Mouse (Mus musculus): ENCODE results near the gene Gm9918. TPM values are rescaled to one million over a fixed set of nuclear protein-coding genes. Genes with fewer than 3 reads are reported as not detected.
"Not testable (repeated sequence)": the region's sequence is repeated elsewhere in the genome, so short reads cannot be mapped to it uniquely, and the experiment has no call there.

The Gm9918 gene
- total RNA-seq (2022): not detected

DNA sequence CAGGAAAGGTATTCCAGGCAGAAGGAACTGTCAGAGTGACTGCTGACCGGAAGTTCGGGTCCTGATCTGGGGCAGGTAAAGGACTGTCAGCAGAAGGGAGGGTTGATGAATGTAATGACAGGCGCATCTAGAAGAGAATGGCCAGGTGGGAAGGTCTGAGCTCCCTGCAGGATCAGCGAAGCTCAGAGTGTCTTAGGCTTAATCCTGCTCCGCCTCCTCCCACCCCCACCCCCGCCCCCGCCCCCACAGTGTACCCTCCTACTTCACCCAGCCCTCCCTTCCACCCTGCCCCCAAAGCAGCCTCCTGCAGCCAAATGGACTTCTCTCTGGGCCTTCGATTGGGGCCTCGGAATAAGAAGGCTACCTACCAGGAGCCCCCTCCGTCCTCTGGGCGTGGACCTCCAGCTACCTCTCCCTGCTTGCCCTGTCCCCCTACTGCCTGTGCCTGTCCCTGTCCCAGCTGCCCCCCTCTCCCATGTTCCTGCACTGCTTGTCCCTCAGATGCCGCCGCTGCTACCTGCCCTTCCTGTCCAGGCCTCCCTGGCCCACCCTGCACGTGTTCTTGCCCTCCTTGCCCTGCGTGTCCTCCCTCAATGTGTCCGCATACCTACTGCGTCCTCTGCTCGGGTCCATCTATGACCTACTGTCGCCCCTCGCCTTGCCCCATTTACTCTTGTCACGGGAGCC, at the start of gene Gm9918:
Gene Gm9918, plus strand, starts transcription at position 290 of the 687 bp plus-strand sequence.
- DNase-seq (ENCODE audit: low spot score in 2 of 2): no peak

- DNase-seq (ENCODE audit: low spot score in 2 of 2): no peak
These were observed 48.0 kb upstream of the Gm9918 start for GRCm38 (mm10) chr15:102222386-102222785.

GRCm38 (mm10) chr15:102224186-102224991, 46.0 kb upstream of the Gm9918 start:
- peak; percentile 49 to 65 for DNase-seq (ENCODE audit: low spot score in 2 of 2)

GRCm38 (mm10) chr15:102224992-102225617, 45.3 kb upstream of the Gm9918 start:
- no peak for DNase-seq (ENCODE audit: low spot score in 2 of 2)

- not testable (repeated sequence) for DNase-seq (ENCODE audit: low spot score in 2 of 2)
These were observed 44.7 kb upstream of the Gm9918 start for GRCm38 (mm10) chr15:102225619-102226018.

DNA sequence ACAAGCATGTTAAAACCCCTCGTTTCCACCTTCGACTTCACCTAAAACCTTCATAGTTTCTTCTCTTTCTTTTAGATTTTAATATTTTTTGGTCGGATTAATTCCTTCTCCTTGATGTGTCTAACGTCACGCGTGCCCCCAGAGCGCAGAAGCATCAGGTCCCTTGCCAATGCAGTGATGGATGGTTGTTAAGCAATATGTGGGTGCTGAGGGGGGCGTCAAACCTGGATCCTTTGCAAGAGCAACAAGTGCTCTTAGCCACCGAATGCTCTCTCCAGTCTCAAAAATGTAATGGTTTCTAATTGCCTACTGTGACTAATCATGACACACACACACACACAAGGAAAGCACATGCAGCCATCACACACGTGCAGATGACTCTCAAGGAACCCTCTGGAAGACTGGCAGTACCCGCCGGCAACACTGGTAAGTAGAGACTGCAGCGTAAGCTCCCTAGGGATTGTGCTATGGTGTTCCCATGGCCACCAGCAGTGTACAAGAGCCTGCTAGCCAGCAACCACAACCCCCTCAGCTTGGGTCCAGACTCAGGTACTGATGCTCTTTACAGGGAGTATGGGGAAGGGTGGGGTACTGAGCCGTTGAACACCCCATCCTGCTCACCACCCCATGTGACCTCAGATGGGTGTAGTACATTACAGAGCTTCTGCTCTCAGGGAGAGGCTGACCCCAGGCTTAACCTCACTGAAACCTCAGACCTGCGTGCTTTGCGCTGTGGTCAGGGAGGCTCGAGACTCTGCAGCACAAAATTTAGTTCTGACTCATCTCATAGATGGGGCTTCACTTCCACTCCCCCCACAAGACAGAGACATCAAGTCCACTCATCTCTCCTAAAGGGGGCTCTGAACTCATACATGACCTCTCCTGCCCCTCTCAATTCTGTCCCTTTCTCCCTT, 39.7 kb upstream of the Gm9918 start:
- no peak for DNase-seq (ENCODE audit: low spot score in 2 of 2)

GRCm38 (mm10) chr15:102231748-102232147, 38.6 kb upstream of the Gm9918 start, which contains the start of gene Itgb7:
Gene Itgb7 (minus strand): TSS chr15:102231944.
- DNase-seq (ENCODE audit: low spot score in 2 of 2): no peak

DNA sequence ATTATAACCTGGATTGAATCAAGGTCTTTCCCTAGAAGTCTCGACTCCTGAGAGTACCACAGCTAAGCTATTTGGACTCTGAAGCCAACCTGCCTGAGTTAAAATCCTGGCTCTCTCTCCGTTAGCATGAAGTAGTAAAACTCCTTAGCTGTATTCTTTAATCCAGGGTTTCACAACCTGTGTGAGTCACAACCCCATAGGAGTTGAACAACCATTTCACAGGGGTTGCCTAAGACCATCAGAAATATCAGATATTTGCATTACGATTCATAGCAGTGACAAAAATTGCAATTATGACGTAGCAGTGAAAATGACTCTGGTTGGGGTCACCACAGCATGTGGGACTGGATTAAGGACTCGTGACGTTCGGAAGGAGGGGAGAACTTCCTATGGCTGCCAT, 37.6 kb upstream of the Gm9918 start:
- DNase-seq (ENCODE audit: low spot score in 2 of 2): no peak

DNA sequence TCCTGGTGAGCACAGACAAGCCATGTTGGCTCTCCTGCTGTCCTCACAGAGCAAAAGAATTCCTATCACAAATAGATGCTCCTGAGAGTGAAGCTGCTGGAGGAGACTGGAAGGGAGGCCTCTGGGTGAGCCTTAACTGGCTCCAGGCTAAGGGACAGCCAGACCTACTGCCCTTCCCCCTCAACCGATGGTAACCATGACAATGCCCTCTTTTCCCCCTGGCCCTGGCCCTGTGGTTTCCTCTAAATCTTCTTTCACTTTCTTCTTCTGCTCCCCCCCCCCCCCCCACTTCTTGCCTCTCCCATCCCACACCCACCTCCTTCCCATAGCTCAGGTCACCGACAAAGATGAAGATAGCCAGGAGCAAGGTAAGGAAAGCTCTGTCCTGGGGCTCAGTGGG, 36.5 kb upstream of the Gm9918 start:
- no peak for DNase-seq (ENCODE audit: low spot score in 2 of 2)

DNA sequence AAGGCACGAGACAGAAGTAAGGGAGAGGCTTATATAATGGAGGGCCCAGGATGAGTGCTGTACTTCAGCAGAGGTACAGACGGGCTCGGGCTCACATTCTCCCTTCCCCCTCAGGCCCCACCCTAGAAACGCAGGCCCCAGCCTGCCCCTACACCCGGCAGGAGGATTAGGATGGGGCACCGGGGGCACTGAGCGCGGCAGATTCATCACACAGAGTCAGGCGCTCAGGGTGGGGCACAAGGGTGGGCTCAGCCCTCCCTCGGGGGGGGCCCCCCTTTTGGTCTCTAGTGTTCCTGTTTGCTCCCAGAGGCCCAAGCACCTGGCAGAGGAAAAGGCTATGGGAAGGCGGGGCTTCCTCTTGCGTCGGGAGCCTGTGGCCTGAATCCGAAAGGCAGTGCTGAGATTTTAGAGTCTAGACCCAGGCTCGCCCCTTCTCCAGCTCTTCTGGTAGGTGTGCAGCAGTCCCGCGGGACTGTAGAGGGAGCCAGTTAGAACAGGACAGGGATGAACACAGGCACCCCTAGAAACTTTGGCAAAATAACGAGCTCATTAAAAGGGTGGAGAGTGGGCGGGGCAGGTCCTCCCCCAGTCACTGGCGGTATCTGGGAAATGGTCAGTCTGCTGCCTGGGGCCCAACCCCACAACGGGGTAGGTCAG, 34.9 kb upstream of the Gm9918 start:
- DNase-seq (ENCODE audit: low spot score in 2 of 2): no peak

DNA sequence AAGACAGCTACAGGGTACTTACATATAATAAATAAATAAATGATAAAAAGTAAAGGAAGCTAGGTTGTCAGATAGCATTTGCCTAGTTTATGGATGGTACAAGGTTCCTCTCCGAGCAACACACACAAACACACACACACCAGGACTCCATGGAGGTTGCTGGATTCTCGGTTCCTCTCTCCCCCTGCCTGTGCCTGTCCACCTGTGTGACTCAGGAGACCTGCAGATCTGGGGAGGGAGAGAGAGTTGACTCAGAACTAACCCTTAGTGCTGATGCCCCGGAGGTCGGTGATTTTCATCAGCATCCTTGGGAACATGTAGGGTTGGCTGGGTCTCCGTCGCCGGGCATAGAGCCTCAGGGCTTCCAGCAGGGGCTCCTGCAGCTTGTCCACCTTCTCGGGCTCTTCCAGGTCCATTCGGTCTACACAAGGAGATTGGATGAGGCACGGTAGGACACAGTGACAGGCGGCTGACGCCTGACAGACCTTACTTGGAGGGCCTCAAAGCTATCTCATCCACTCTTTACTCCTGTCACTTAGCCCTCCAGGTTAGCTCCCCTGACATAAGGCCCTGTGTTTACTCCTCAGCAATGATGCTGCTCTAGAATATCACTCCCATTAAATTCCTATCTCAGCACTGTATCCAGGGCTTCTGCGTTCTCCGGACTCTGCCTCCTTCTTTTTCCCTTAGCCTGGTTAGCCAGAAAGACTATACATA, 31.7 kb upstream of the Gm9918 start:
- DNase-seq (ENCODE audit: low spot score in 2 of 2): no peak

- DNase-seq (ENCODE audit: low spot score in 2 of 2): no peak
These were observed 31.1 kb upstream of the Gm9918 start for GRCm38 (mm10) chr15:102239260-102239590.

DNA sequence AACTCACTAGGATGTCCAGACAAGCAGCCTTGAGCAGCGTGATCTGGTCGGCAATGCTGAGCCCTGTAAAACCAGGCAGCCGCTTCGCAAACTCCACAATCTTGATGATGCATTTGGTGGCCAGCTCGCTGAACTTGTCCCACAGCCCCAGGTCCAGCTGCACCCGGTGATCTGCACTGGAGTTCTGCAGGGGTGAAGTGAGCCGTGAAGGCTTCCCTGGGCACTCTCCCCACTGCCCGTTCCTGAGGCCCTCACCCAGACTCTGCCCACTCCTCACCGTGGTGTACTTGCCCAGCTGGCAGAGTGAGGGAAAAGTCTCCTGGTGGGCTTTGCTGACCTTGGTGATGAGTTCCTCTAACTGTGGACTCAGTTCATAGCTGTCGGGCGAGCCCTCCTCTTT, 30.5 kb upstream of the Gm9918 start:
- DNase-seq (ENCODE audit: low spot score in 2 of 2): no peak

DNA sequence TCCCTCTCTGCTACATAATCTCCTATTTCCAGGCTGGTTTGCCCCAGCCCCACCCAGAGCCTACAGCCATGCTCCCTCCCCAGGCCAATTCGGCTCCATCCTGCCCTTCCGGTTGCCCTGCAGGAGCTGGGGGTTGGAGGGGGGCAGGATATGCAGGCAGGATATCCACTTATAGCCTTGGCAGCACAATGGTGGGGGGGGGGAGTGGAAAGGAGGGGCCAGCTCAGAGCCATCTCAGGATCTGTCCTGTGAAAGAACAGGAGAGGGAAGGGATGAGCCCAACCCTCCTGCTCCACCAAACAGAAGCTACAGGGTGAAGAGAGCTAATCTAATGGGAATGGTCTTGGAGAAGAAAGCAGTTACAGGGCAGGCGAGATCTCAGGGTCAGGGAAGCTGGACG, 29.8 kb upstream of the Gm9918 start:
- no peak for DNase-seq (ENCODE audit: low spot score in 2 of 2)

DNA sequence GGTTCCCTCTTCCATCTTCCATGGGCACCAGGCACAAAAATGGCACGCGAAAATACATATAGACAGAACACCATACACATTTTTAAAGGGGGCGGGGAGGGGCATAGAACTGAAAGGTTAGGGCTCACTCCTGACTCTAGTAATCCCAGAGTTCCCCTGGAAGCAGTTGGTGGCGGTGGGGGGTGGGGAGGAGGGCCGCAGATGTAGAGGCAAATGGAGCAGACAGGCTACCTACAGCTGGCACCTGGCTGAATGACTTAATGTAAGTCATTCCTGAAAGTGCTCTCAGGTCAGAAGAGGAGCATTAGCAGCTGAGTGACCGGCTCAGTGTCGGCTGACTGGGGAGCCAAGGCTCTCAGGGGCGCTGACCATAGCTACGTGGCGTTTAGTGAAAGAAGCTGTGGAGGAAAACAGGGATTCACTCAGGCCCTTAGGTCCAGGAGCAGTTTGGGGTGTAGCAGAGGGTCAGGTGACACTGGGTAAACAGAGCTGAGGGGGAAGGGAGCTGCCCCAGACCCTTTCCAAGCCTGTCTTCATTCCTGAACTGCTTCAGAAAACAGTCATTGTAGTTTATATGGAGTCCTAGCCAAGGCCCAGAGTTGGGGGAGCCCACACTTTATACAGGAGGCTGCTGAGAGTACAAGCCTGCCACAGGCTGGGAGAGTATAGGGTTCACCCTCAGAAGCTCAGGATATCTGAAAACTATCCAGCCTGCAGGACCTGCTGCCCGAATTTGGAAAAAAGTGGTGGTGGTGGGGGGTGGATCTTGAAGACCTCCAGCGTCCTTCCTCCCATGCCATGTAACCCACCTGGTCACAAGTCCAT, 27.7 kb upstream of the Gm9918 start:
- DNase-seq (ENCODE audit: low spot score in 2 of 2): no peak

DNA sequence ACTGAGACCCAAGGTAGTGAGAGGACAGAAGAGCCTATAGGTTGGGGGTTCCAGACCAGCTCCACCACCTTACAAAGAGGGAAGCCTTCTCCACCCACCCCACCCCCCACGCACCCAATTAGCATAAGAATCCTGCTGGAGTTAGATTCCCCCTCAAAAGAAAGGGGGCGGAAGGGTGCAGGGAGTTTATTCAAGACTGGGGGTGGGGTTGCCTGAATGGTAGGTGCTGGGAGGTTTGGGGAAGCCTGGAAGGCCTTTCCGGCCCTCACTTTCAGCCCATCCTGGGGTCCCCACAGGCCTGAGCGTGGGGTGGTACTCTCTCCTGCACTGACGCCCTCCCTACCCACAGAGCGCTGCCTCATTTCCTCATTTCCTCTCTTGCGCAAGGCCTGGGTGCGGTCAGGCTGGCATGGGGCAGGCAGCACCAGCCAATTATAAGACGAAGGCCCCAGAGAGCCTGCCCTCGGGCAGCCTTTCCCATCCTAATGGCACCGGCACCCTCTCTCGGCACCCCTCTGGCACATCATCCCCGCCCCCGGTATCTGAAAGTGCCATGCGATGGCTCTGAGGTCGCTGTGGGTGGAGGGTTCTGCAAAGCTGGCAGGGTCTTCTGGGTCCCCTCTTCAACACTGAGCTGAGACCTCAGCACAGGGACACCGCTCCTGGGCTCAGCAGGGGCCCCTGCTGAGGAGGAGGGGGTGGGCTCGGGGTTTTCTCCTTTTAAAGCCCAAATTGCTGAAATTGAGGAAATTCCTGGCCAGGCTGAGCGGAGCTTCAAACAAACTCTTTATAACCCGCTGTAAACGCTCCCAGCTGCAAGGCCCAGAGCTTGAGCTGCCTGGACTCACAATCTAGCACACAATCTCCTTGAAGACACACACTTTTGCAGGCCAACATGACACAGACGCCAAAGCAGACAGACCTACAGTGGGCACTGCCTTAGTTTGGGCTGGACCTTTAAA, 26.9 kb upstream of the Gm9918 start:
- DNase-seq (ENCODE audit: low spot score in 2 of 2): no peak

DNA sequence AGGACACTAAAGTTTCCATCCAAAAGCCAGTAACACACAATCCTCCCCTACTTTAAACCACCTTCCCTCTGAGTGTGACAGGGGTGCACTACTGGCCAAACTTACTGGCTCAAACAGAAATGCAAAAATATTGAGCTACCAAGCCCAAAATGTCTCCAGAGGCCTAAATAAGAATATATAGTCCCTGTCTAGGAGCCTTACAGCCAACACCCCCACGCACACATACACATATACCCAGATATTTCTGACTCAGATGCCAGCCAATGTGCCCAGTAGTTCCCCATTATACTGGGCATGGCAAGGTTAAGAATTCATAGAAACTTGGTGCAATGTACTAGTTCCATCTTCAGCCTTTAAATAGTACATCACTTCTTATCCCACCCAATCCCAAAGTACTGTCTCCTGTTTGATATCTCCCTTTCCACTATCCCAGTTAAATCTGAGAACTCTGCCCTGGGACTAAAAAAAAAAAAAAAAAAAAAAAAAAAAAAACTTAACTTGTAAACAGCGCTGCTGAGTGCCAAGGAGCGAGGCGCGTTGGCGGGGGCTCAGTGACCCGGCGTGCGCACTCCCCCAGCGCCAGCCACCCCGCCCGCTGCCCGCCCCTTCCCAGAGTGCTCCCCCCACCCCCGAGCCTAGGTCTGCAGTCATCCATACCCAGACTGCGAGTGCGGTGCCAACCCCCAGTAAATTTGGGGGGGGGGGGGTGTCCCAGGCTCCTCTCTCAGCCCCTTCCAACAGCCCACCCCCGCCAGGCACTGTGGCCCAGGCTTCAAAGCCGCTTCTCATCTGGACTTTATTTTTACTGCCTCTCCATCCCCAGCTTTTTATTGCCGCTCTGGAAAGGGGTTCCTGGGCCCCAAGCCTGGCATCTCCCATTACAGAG, 25.8 kb upstream of the Gm9918 start:
- DNase-seq (ENCODE audit: low spot score in 2 of 2): no peak

Data from left cerebral cortex, adult 8-10 months (tissue).